Mouse (Mus musculus) kidney, postnatal 25 days (tissue): ENCODE results near the gene Sgk1.

ENCODE experiments used
- DNase-seq, 2 experiments: peaks; one replicate each; pipeline ENCODE4 v3.0.0; 2021; ENCODE audit warnings: mixed read lengths in 2 of 2

Gene Sgk1

GRCm38 (mm10) chr10:21918750-21919145, 36.8 kb downstream of the Sgk1 start:
- DNase-seq, result no peak

DNA sequence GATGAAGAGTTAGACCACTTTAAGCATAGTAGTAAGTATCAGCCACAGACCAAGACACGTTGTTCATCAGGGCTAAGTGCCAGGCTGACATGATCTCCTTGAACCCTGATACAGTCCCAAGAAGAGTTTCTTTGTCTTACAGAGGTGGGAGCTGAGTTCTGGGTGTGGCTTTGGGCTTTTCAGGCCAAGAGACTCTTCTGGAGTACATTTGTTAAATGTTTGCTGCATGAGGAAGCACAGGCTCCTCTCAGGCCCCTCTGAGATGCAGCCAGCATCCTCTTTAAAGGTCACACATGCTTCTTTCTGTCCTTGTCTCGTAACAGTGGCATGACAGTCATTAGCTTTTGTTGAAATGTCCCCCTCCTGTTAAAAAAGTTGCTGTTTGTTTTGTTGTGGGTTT, 38.6 kb downstream of the Sgk1 start:
- DNase-seq, result no peak

DNA sequence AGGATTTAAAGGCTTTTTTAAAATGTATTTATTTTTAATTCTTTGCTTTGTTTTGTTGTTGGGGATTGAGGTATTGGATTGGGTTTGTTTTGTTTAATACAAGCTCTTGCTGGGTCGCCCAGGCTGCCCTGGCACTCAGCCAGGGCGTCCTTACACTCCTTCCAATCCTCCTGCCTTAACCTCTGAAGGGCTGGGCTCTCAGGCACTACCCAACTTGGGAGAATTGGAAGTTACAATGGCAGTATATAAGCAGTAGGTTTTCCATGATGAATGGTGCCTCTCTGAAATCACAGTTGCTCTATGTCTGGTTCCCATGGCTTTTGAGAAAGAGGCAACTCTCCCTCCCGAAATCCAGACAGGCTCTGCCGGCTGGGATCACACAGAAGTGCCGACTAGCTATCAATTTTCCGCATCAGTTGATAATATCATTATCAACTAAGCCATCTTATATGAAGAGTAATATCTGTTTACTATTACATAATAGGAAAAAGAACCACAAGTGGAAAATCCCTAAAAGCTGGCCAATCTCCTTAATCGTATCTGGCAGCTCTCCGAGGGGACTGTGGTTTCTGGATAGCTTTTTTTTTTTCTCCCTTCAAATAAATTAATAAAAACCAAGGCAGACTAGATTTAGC, 40.8 kb downstream of the Sgk1 start:
- DNase-seq, result peak in 1 of 2 experiments; percentile 25

GRCm38 (mm10) chr10:21923495-21923952, 41.5 kb downstream of the Sgk1 start:
- peak; percentile 41 to 64 for DNase-seq

GRCm38 (mm10) chr10:21924051-21924720, 42.2 kb downstream of the Sgk1 start:
- DNase-seq, result no peak

DNA sequence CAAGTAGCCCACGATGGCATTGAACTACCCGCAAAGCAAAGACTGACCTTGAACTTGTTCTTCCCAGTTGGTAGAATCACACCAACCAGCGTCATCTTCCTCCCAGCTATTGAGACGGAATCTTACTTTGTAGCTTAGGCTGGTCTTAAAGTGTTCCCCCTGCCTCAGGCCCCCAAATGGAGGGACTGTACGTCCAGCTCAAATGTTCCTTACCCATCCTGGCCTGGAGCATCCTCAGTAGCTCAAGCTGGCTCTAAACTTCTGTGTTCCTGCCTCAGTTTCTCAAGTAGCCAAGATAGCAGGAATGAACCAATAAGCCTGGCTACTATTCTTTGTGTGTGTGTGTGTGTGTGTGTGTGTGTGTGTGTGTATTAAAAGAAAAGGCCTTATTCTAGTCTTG, 45.0 kb downstream of the Sgk1 start:
- DNase-seq, result no peak

- no peak for DNase-seq
Measured at GRCm38 (mm10) chr10:21930781-21931380, 48.9 kb downstream of the Sgk1 start.

- DNase-seq, result no peak
Measured at GRCm38 (mm10) chr10:21932791-21933190, 50.8 kb downstream of the Sgk1 start.

DNA sequence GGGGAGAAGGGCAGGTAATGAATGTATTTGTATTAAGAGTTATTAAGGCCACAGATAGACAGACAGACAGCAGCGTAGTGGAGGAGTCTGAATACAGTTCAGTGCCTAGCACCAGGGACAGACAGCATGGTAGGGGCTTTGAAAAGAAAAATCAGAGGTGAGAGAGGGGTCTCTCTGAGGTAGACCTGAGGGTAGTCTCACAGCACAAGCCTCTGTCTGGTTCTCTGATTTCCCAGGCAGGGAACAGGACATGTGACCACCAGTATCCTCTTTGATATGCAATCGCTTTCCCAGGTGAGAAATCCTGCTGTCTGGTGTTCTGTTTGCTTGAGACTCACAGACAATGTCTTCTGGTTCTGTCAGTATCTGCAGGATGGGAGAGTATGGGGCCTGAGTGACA, 52.8 kb downstream of the Sgk1 start:
- no peak for DNase-seq

GRCm38 (mm10) chr10:21936513-21937221, 54.7 kb downstream of the Sgk1 start:
- peak; percentile 27 to 48 for DNase-seq

- peak; percentile 62 for DNase-seq
Measured at GRCm38 (mm10) chr10:21937222-21937605, 55.2 kb downstream of the Sgk1 start.

- DNase-seq, result no peak
Measured at GRCm38 (mm10) chr10:21938166-21938565, 56.2 kb downstream of the Sgk1 start.

GRCm38 (mm10) chr10:21941235-21941634, 59.3 kb downstream of the Sgk1 start:
- DNase-seq, result no peak

DNA sequence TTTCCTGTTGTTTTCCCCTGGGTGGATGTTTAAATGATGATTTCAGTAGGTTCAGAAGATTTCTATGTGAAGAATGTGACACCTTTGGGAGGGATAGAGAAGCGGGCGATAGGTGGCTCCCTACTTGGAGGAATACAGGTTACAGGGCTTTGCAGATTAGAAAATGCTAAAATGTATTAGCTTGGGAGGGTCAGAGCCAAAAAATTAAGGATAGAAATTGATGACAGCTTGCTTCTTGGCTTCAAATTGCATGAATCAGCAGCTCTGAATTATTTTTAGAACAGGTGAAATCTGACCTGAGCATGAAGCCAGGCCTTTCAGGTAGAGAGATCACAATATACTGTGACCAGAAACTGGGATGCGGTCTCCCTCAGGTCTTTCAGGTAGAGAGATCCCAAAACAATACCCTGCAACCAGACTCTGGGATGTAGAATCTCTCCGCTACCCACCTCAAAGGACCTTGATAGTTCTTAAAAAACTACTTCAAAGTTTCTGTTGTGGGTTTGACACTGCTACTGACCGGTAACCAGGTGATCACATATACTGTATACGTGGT, 61.2 kb downstream of the Sgk1 start:
- no peak for DNase-seq

DNA sequence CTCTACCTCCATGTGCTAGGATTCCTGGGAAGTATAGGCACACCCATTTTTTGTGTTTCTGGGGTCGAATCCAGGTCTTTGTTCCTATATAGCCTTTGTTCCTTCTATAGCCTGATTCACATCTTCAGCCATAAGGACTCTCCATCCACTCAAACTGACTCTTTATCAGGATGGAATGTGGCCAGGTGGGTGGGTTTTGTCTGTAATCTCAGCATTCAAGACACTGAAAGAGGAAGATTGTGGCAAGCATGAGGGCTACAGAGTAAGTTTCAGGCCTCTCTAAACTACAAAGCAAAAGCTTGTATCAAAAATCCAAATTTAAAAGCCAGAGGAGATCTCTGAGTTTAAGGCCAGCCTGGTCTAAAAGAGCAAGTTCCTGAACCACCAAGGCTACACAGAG, 63.2 kb downstream of the Sgk1 start:
- DNase-seq, result no peak

DNA sequence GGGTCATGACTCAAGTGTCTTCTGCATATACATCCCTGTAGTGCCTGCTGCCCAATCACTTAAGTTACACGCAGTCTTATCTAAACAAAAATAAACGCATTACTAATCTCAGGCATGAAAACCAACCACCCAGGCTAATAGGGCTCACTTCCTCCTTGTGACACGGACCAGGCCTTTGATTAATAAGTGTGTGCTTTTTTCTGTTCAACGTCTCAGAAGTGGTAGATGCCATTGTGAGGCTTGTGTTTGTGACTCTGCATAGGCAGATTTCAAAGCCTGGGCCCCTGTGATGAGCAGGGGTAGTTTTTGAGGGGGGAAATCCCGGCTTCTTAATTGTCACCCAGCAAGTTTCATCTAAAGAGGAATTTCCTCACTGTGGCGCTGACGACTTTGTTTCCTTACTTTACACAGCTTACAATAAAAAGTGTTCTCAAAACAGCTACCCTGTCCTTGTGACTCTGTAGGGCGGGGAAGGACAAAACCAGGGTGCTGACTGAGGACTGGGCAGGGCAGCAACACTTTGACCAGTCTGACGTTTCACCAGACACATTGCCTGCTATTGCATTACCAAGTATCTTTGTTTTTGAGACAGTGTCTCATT, 64.9 kb downstream of the Sgk1 start:
- no peak for DNase-seq

GRCm38 (mm10) chr10:21952520-21952919, 70.5 kb downstream of the Sgk1 start:
- peak in 1 of 2 experiments; percentile 48 for DNase-seq

GRCm38 (mm10) chr10:21961111-21961510, 79.1 kb downstream of the Sgk1 start:
- no peak for DNase-seq

DNA sequence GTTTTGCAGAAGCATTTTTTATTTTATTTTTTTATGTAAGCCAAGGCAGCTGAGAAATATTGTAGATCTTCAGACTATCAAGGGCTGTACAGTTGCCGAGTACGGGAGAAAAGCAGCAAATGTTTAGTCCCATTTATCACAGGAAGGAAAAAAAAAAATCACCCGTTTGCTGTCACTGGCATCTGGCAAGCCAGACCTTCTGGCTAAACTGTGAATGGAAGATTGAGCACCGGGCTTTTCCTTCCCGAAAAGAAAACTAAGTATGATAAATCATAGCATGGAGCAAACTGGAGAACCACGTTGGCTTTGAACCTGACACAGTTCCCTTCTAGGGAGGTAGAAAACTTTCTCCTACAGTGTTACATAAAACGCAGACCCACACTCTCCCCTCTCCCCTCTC, 81.0 kb downstream of the Sgk1 start:
- peak in 1 of 2 experiments; percentile 27 for DNase-seq

DNA sequence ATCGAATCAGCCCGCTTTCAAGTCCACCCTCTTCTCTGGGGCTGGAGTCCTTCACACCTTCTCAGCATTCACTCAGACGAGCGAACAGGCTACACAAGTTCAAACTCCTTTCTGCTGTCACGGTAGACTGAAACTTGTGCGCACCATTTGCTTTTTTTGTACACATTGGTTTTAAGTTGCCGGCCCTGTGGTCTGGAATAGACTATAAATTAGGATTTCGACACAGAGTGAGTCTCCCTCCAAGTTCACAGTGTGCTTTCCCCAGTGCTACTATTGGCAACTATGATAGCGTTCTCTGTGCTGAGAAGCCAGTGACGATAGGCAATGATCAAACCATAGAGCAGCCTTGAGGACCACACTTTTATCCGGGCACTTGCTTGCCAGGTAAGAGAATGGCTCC, 91.7 kb downstream of the Sgk1 start:
- DNase-seq, result no peak

DNA sequence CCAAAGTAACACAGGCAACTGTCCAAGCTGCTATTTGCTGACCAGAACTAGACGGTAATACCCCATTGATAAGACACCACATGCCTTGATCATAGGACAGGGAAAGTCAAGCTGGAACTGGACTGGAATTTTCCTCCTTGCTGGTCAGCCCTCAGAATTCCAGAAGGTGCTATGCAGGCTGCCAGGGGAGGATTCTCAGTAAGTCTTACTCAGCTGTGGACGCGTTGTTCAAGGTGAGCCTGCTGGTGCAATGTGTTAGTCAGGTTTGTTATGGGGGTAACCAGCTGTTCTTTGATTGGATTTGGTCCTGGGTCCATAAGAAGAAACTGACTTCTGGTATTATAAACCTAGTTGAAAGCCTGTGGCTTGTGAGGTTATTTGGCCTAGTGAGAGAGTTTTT, 92.8 kb downstream of the Sgk1 start:
- no peak for DNase-seq

- no peak for DNase-seq
Measured at GRCm38 (mm10) chr10:21975384-21975783, 93.4 kb downstream of the Sgk1 start.

- DNase-seq, result no peak
Measured at GRCm38 (mm10) chr10:21976253-21976652, 94.3 kb downstream of the Sgk1 start.
